Mouse (Mus musculus) forebrain, embryonic 16.5 days (tissue): ENCODE measurements at regions not wholly inside any gene's neighbourhood (a gene's known extent, or its start where the extent isn't known, plus 50 kb on each side); places are given as distances from the start of the nearest gene placed in this dataset.
A peak's percentile ranks its signal among the peaks of the same experiment; 100 is the strongest.

Source experiments
- ATAC-seq: fragments of 200-750 bp; cut with Nextera tagmentation; 2 replicates; pipeline ENCODE4 v1.8.0; 2017; ENCODE audit warnings: mild to moderate bottlenecking, moderate library complexity
- H3K27ac ChIP-seq: fragments of 300-500 bp; sonication (generic); 2 replicates; pipeline ENCODE4 v1.5.1; 2014; ENCODE audit warnings: low read length, control low read depth
- H3K27me3 ChIP-seq: fragments of 300-500 bp; sonication (generic); replicated peaks from 2 replicates; pipeline ENCODE4 v1.6.1; 2014; ENCODE audit warnings: low read length; ENCODE audit not compliant: control insufficient read depth, insufficient read depth
- H3K36me3 ChIP-seq: fragments of 300-500 bp; sonication (generic); 2 replicates; pipeline ENCODE4 v1.6.1; 2014; ENCODE audit not compliant: control insufficient read depth, insufficient read depth
- H3K4me1 ChIP-seq: fragments of 300-500 bp; sonication (generic); replicated peaks from 2 replicates; pipeline ENCODE4 v1.6.1; 2014; ENCODE audit warnings: low read length; ENCODE audit not compliant: control insufficient read depth, insufficient read depth
- H3K4me2 ChIP-seq: fragments of 300-500 bp; sonication (generic); 2 replicates; pipeline ENCODE4 v1.6.1; 2014; ENCODE audit warnings: mild to moderate bottlenecking, low read length, control low read depth
- H3K4me3 ChIP-seq: fragments of 300-500 bp; sonication (generic); replicated peaks from 2 replicates; pipeline ENCODE4 v1.5.1; 2014; ENCODE audit warnings: mild to moderate bottlenecking, low read length, control low read depth
- H3K9ac ChIP-seq: fragments of 300-500 bp; sonication (generic); replicated peaks from 2 replicates; pipeline ENCODE4 v1.6.1; 2014; ENCODE audit warnings: low read depth, low read length, control low read depth
- H3K9me3 ChIP-seq: fragments of 300-500 bp; sonication (generic); 2 replicates; pipeline ENCODE4 v1.6.1; 2016; ENCODE audit warnings: low read length; ENCODE audit not compliant: control insufficient read depth
- WGBS: fragments of 180-500 bp; shearing (Covaris S2); extraction: QIAGEN DNeasy Blood & Tissue Kit; methylation state at CpG from one replicate; pipeline ENCODE4 v1.1.7; 2014; 5-methylcytosine and 5-hydroxymethylcytosine counted together

GRCm38 (mm10) chr5:80670258-80670947, 349.5 kb upstream of the Adgrl3 start:
- Histone ChIP-seq H3K9me3 (no peaks in the 10 kb centered on the region), H3K36me3 (no peaks in the 10 kb centered on the region), H3K27me3 (no peaks in the 10 kb centered on the region), H3K27ac (no peak overlapping the region), H3K9ac (no peak overlapping the region), H3K4me1 (no peaks in the 10 kb centered on the region), H3K4me3 (no peak overlapping the region), H3K4me2 (no peak overlapping the region)
- WGBS: 81% methylated on average over 7 of the region's 7 CpGs
- no peak for ATAC-seq

- Histone ChIP-seq H3K36me3 (no peaks in the 10 kb centered on the region), H3K27me3 (no peaks in the 10 kb centered on the region)
These were observed 336.5 kb upstream of the Adgrl3 start for GRCm38 (mm10) chr5:80683431-80683830.

GRCm38 (mm10) chr5:80700848-80701247, 319.1 kb upstream of the Adgrl3 start:
- no peaks in the 10 kb centered on the region for H3K9me3 ChIP-seq
- H3K36me3 ChIP-seq: no peaks in the 10 kb centered on the region
- H3K4me1 ChIP-seq: no peaks in the 10 kb centered on the region
- no peaks in the 10 kb centered on the region for H3K27me3 ChIP-seq
- 89% methylated on average over 2 of the region's 2 CpGs for WGBS
- no peak overlapping the region for H3K27ac ChIP-seq
- H3K9ac ChIP-seq: no peak overlapping the region
- no peak overlapping the region for H3K4me3 ChIP-seq
- no peak overlapping the region for H3K4me2 ChIP-seq
- ATAC-seq: 0 out of 2 replicates have a peak, but pooled peaks have one; percentile 23

More at GRCm38 (mm10) chr5:80683431-80683830, 336.5 kb upstream of the Adgrl3 start:
- H3K4me2 ChIP-seq: no peak overlapping the region
- H3K27ac ChIP-seq: no peak overlapping the region
- 33% methylated on average over 2 of the region's 2 CpGs for WGBS
- no peak overlapping the region for H3K9ac ChIP-seq
- no peak overlapping the region for H3K4me3 ChIP-seq
- no peak for ATAC-seq
- no peaks in the 10 kb centered on the region for H3K9me3 ChIP-seq
- H3K4me1 ChIP-seq: no peaks in the 10 kb centered on the region

GRCm38 (mm10) chr5:80704732-80705131, 315.2 kb upstream of the Adgrl3 start:
- 81% methylated on average over 2 of the region's 2 CpGs for WGBS
- Histone ChIP-seq H3K4me3 (no peak overlapping the region), H3K9ac (no peak overlapping the region), H3K4me2 (no peak overlapping the region), H3K9me3 (no peaks in the 10 kb centered on the region), H3K36me3 (no peaks in the 10 kb centered on the region), H3K27ac (no peak overlapping the region), H3K27me3 (no peaks in the 10 kb centered on the region), H3K4me1 (no peaks in the 10 kb centered on the region)
- ATAC-seq: no peak

DNA sequence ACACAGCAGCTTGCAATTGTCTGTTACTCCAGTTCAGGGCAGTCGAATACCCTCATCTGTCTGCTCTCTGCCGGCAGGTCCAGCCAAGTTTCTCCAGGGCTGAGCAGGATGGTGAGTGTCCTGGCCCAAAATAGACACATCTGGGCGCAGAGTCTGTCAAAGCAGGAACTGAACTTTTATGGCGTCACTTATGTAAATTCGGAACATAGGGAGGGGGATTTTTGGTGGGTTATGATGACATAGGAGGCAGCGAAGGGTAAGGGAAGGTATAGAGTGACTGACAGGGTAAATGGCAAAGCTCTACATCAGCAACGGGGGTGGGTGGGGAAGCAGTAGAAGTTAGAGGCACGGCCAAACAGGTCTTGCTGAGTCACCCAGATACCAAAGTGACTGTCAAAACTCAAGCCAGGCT, 313.3 kb upstream of the Adgrl3 start:
- no peaks in the 10 kb centered on the region for H3K27me3 ChIP-seq
- 78% methylated on average over 8 of the region's 8 CpGs for WGBS
- H3K4me1 ChIP-seq: no peaks in the 10 kb centered on the region
- H3K36me3 ChIP-seq: no peaks in the 10 kb centered on the region
- ATAC-seq: no peak
- no peak overlapping the region for H3K4me3 ChIP-seq
- no peaks in the 10 kb centered on the region for H3K9me3 ChIP-seq
- H3K27ac ChIP-seq: no peak overlapping the region
- no peak overlapping the region for H3K4me2 ChIP-seq
- no peak overlapping the region for H3K9ac ChIP-seq
